Mouse (Mus musculus) lung, adult 2 months (tissue): ENCODE data around the gene Slc22a3.

Experiments
- CTCF ChIP-seq: fragments of 200-500 bp; IDR thresholded peaks from 2 replicates; pipeline ENCODE4 v1.5.1; 2011; ENCODE audit warnings: mild to moderate bottlenecking, low read length, control low read depth; ENCODE audit not compliant: insufficient read depth
- POLR2A ChIP-seq: fragments of 200-500 bp; IDR thresholded peaks from 2 replicates; pipeline ENCODE4 v1.6.1; 2011; ENCODE audit warnings: low read depth, mild to moderate bottlenecking, control low read depth, low read length, borderline replicate concordance; ENCODE audit errors: extremely low read depth

- TF ChIP-seq CTCF, result no peak
- TF ChIP-seq POLR2A, result no peak
Observed at GRCm38 (mm10) chr17:12453691-12454090, 53.8 kb downstream of the Slc22a3 start.
